Comparison of ENCODE assay signal across 11 mouse cellular contexts in the genomic region with DNA sequence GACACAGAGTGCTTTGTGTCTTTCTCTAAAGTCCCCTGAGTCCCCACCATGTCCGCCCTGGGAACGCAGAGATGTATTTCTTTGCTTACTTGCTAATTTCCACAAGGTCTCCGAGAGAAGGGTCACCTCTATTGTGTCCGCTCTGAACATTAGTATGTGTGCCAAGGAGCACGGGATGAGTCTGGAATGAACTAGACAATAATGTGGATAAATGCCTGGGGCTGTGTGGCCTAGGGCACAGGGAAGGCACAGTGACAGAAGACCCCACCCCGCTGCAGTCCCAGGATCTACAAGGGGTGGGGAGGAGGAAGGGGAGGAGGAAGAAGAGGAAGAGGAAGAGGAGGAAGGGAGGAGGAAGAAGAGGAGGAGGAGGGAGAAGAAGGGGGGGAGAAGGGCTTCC. TPM values are rescaled to one million over a fixed set of nuclear protein-coding genes. Genes with fewer than 3 reads are reported as not detected.
DNase-seq lines count a peak whose midpoint lies in the region; ATAC-seq lines count a peak whose summit lies in the region.
"Had no signal": no experiment of that assay in that cellular context is flagged by ENCODE, and none has a peak within 500 bp of the region (broad histone marks: within the 10 kb centered on the region; RNA-seq: fewer than 3 reads in every experiment).

No protein-coding gene starts in this region.

- no peaks in the 10 kb centered on the region for H3K9me3 ChIP-seq in intestine, embryonic 16.5 days (ENCODE audit: control insufficient read depth, low read length)

- H3K27ac ChIP-seq in intestine, embryonic 16.5 days (ENCODE audit: low read length): peak overlapping the region; percentile 97

- H3K4me1 ChIP-seq in intestine, embryonic 16.5 days (ENCODE audit: control insufficient read depth, insufficient read depth, low read length): peaks cover 75% of the 10 kb centered on the region

- no peak overlapping the region for H3K4me3 ChIP-seq in intestine, embryonic 16.5 days (ENCODE audit: low read length)
- H3K4me3 ChIP-seq: erythroblast, embryonic 14.5 days had no signal

- H3K9ac ChIP-seq in intestine, embryonic 16.5 days (ENCODE audit: low read depth, low read length): no peak overlapping the region

- H3K27me3 ChIP-seq in intestine, embryonic 16.5 days (replicated peaks; ENCODE audit: control insufficient read depth, insufficient read depth, low read length): no peaks in the 10 kb centered on the region

- peak; percentile 95 for DNase-seq in heart, adult 11 months
- no peak for DNase-seq in heart, adult 9 months (ENCODE audit: low spot score in 2 of 2)
- peak; percentile 35 for DNase-seq in kidney, adult 18-20 months
- no peak for DNase-seq in kidney, postnatal 4 days
- peak; percentile 37 for DNase-seq in lung, postnatal 10 days
- no peak for DNase-seq in cerebellum, postnatal 14 days
- no peak for DNase-seq in thymus, adult 18-20 months
- DNase-seq: thymus, adult 2 months had no signal

- WGBS in intestine, embryonic 16.5 days: 78% methylated on average over 6 of the region's 6 CpGs

- H3K36me3 ChIP-seq in intestine, embryonic 16.5 days (ENCODE audit: control insufficient read depth, insufficient read depth, low read length): no peaks in the 10 kb centered on the region

- no peak for ATAC-seq in intestine, embryonic 16.5 days
- ATAC-seq: activated CD4-positive, CD25-positive, alpha-beta regulatory T cell, adult 4 months had no signal

- no peak overlapping the region for H3K4me2 ChIP-seq in intestine, embryonic 16.5 days (ENCODE audit: low read depth, low read length)

RNA-seq across cellular contexts. Expression of a gene that starts 3.8 kb away (rescaled TPM):
- polyA plus RNA-seq in intestine, embryonic 16.5 days (2015; fragmentation: Nextera tagmentation; extraction: Ambion mirVana): 20.1 and 21.1 TPM in 2 replicates
- polyA plus RNA-seq: erythroblast, embryonic 14.5 days had no signal

Comparison
In these comparisons a context has a peak if more than half of its experiments do, and no peak if none do; other contexts are left out.
1. DNase-seq: peak in heart, adult 11 months (single experiment), kidney, adult 18-20 months (single experiment) and lung, postnatal 10 days (single experiment); none in heart, adult 9 months (0 of 2), kidney, postnatal 4 days (0 of 2), cerebellum, postnatal 14 days (0 of 2) and thymus, adult 18-20 months (0 of 2).